Mouse (Mus musculus) fat pad, adult 2 months (tissue): Measurements from ENCODE around the gene BC017158.

Experiments used
- DNase-seq: peaks from one replicate; pipeline ENCODE4 v3.0.0-alpha.2; 2011; ENCODE audit warnings: low read depth, low spot score; ENCODE audit errors: extremely low read depth

Gene BC017158

GRCm38 (mm10) chr7:128309776-128310175 lies 11.8 kb upstream of the BC017158 start:
- no peak for DNase-seq

GRCm38 (mm10) chr7:128309216-128309615 lies 11.2 kb upstream of the BC017158 start:
- no peak for DNase-seq

- DNase-seq: no peak
These were observed 9.9 kb upstream of the BC017158 start for GRCm38 (mm10) chr7:128307851-128308250.

- no peak for DNase-seq
These were observed 6.9 kb upstream of the BC017158 start for GRCm38 (mm10) chr7:128304907-128305306.

- no peak for DNase-seq
These were observed 6.2 kb upstream of the BC017158 start for GRCm38 (mm10) chr7:128304198-128304597.

- no peak for DNase-seq
These were observed 4.2 kb upstream of the BC017158 start for GRCm38 (mm10) chr7:128302151-128302550.

GRCm38 (mm10) chr7:128300952-128301351 lies 3.0 kb upstream of the BC017158 start:
- DNase-seq: no peak

- no peak for DNase-seq
These were observed 742 bp upstream of the BC017158 start for GRCm38 (mm10) chr7:128298481-128299342.

- DNase-seq: no peak
These were observed 716 bp downstream of the BC017158 start for GRCm38 (mm10) chr7:128297291-128297616.

GRCm38 (mm10) chr7:128296514-128296913 lies 1.5 kb downstream of the BC017158 start:
- DNase-seq: no peak

- no peak for DNase-seq
These were observed 3.2 kb downstream of the BC017158 start for GRCm38 (mm10) chr7:128294785-128295184.

GRCm38 (mm10) chr7:128288923-128289544 lies 8.9 kb downstream of the BC017158 start:
- DNase-seq: no peak

GRCm38 (mm10) chr7:128285060-128285459 lies 12.9 kb downstream of the BC017158 start:
- no peak for DNase-seq

GRCm38 (mm10) chr7:128284047-128284446 lies 13.9 kb downstream of the BC017158 start:
- no peak for DNase-seq

GRCm38 (mm10) chr7:128282532-128283244 lies 15.3 kb downstream of the BC017158 start:
- DNase-seq: no peak

GRCm38 (mm10) chr7:128281765-128282164 lies 16.2 kb downstream of the BC017158 start:
- no peak for DNase-seq

- no peak for DNase-seq
These were observed 18.2 kb downstream of the BC017158 start for GRCm38 (mm10) chr7:128279750-128280149.

- no peak for DNase-seq
These were observed 21.9 kb downstream of the BC017158 start for GRCm38 (mm10) chr7:128276051-128276450.

- no peak for DNase-seq
These were observed 26.5 kb downstream of the BC017158 start for GRCm38 (mm10) chr7:128271496-128271895.

- no peak for DNase-seq
These were observed 27.5 kb downstream of the BC017158 start for GRCm38 (mm10) chr7:128270431-128270850.

GRCm38 (mm10) chr7:128267813-128268212 lies 30.2 kb downstream of the BC017158 start:
- no peak for DNase-seq

GRCm38 (mm10) chr7:128267391-128267790 lies 30.6 kb downstream of the BC017158 start:
- DNase-seq: no peak
